ENCODE assay signal across 11 mouse cellular contexts in the genomic region with DNA sequence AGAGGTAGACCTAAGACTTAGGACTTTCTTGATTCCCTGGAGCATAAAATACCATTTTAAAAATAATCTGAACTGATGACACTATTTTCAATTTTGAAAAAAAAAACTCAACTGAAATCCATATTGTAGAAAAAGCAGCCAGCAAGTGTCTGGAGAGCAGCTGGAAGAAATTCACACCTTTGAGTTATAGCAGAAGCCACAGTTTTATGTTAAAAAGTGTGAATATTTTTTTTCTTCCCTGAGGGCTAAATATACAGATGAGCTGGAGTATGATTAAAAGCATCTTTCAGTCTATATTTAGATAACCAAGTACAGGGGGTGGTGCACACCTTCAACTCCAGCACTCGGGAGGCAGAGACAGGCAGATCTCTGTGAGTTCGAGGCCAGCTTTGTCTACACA.
"Had no signal": no experiment of that assay in that cellular context is flagged by ENCODE, and none has a peak within 500 bp of the region (broad histone marks: within the 10 kb centered on the region; RNA-seq: fewer than 3 reads in every experiment).

No protein-coding gene starts in this region.

- H3K9ac ChIP-seq: liver, embryonic 12.5 days; lung, embryonic 15.5 days; neural tube, embryonic 12.5 days; stomach, embryonic 15.5 days had no signal

- H3K27ac ChIP-seq: left cerebral cortex, adult 2 months; limb, embryonic 10.5 days; liver, embryonic 12.5 days; lung, embryonic 15.5 days; neural tube, embryonic 12.5 days; stomach, embryonic 15.5 days had no signal

- H3K36me3 ChIP-seq: limb, embryonic 10.5 days; liver, embryonic 12.5 days; lung, embryonic 15.5 days; neural tube, embryonic 12.5 days; stomach, embryonic 15.5 days had no signal

- H3K4me3 ChIP-seq: left cerebral cortex, adult 2 months; limb, embryonic 10.5 days; liver, embryonic 12.5 days; lung, embryonic 15.5 days; neural tube, embryonic 12.5 days; stomach, embryonic 15.5 days had no signal

- H3K9me3 ChIP-seq: limb, embryonic 10.5 days; liver, embryonic 12.5 days; lung, embryonic 15.5 days; neural tube, embryonic 12.5 days; stomach, embryonic 15.5 days had no signal

- H3K27me3 ChIP-seq: liver, embryonic 12.5 days; lung, embryonic 15.5 days; neural tube, embryonic 12.5 days; stomach, embryonic 15.5 days had no signal

- H3K4me2 ChIP-seq: liver, embryonic 12.5 days; lung, embryonic 15.5 days; neural tube, embryonic 12.5 days; stomach, embryonic 15.5 days had no signal

- ATAC-seq: liver, embryonic 12.5 days had no signal

- H3K4me1 ChIP-seq: limb, embryonic 10.5 days; liver, embryonic 12.5 days; neural tube, embryonic 12.5 days; stomach, embryonic 15.5 days had no signal

- DNase-seq: kidney, adult 8-10 months; kidney, postnatal 25 days; midbrain, embryonic 14.5 days; right cerebral cortex, postnatal 14 days; thymus, postnatal 36 days had no signal
